Mouse (Mus musculus): Measurements from ENCODE around the gene Pagr1b.

Pagr1b gene

GRCm38 (mm10) chr7:126988816-126989215 lies 27.5 kb downstream of the Pagr1b start:
- peak in 1 of 2 experiments; percentile 53 for DNase-seq

GRCm38 (mm10) chr7:126986319-126986718 lies 30.0 kb downstream of the Pagr1b start:
- peak; percentile 59 for DNase-seq

- DNase-seq: no peak
Measured at GRCm38 (mm10) chr7:126984667-126985444, 31.4 kb downstream of the Pagr1b start.

- no peak for DNase-seq
Measured at GRCm38 (mm10) chr7:126983113-126983512, 33.2 kb downstream of the Pagr1b start.

GRCm38 (mm10) chr7:126982054-126982453 lies 34.2 kb downstream of the Pagr1b start:
- no peak for DNase-seq

GRCm38 (mm10) chr7:126981601-126982000 lies 34.7 kb downstream of the Pagr1b start:
- no peak for DNase-seq

- DNase-seq: no peak
Measured at GRCm38 (mm10) chr7:126978841-126979240, 37.4 kb downstream of the Pagr1b start.

- DNase-seq: no peak
Measured at GRCm38 (mm10) chr7:126976878-126977459, 39.3 kb downstream of the Pagr1b start.

GRCm38 (mm10) chr7:126975950-126976866 lies 40.1 kb downstream of the Pagr1b start, which contains the start of gene Cdiptos:
Gene Cdiptos (minus strand): TSS chr7:126976098.
- peak; percentile 94 to 95 for DNase-seq

GRCm38 (mm10) chr7:126975893-126975949 lies 40.6 kb downstream of the Pagr1b start, which contains the start of gene Cdipt:
Gene Cdipt (plus strand): TSS chr7:126975914.
- no peak for DNase-seq

GRCm38 (mm10) chr7:126975493-126975892 lies 40.8 kb downstream of the Pagr1b start:
- no peak for DNase-seq

- DNase-seq: no peak
Measured at GRCm38 (mm10) chr7:126967361-126967760, 48.9 kb downstream of the Pagr1b start.

- DNase-seq: no peak
Measured at GRCm38 (mm10) chr7:126965568-126965967, 50.7 kb downstream of the Pagr1b start.

- peak; percentile 52 to 54 for DNase-seq
Measured at GRCm38 (mm10) chr7:126963548-126964286, 52.6 kb downstream of the Pagr1b start.

- DNase-seq: no peak
Measured at GRCm38 (mm10) chr7:126961965-126962364, 54.3 kb downstream of the Pagr1b start.

- DNase-seq: no peak
Measured at GRCm38 (mm10) chr7:126961095-126961494, 55.2 kb downstream of the Pagr1b start.

- DNase-seq: no peak
Measured at GRCm38 (mm10) chr7:126959780-126960179, 56.5 kb downstream of the Pagr1b start.

- no peak for DNase-seq
Measured at GRCm38 (mm10) chr7:126955125-126955524, 61.2 kb downstream of the Pagr1b start.

- peak in 1 of 2 experiments; percentile 32 for DNase-seq
Measured at GRCm38 (mm10) chr7:126952646-126953045, 63.6 kb downstream of the Pagr1b start.

GRCm38 (mm10) chr7:126951741-126952140 lies 64.5 kb downstream of the Pagr1b start:
- DNase-seq: no peak
